Mouse (Mus musculus): ENCODE data around the gene Gsg1l.

DNA sequence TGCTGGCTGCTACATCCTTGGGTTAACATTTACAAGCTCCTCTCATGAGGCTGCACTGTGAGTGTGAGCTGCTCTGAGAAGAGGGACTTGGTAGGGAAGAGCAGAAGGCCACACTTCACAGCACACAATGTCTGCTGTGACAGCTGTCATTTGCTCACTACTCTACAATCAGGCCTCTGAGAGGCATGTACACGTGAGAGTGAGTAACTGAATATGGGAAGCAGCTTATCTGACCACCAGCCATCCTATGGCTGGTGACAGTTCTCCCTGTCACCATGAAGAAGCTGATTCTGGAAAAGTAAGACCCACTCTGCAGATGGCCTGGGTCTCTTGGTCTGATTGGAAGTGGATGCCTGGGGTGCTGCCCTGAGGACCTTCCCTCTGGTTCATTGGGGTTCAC is 249.4 kb downstream of the Gsg1l start:
- TF ChIP-seq POLR2A (IDR thresholded peaks at IDR 0.05; ENCODE audit: borderline replicate concordance, control insufficient read depth, low read depth, low read length) (no peak), CTCF (IDR thresholded peaks at IDR 0.05; ENCODE audit: control insufficient read depth, insufficient read depth, low read length) (no peak)
